Mouse (Mus musculus) stomach, embryonic 15.5 days (tissue): ENCODE data around the gene Rab11fip4. TPM values are rescaled to one million over a fixed set of nuclear protein-coding genes. Genes with fewer than 3 reads are reported as not detected.
"Not testable (repeated sequence)": the region's sequence is repeated elsewhere in the genome, so short reads cannot be mapped to it uniquely, and the experiment has no call there.

ENCODE experiments used
- ATAC-seq: fragments of 200-750 bp; cut with Nextera tagmentation; 2 replicates; pipeline ENCODE4 v1.8.0; 2017; ENCODE audit warnings: low read depth, moderate number of reproducible peaks, moderate TSS enrichment; ENCODE audit not compliant: insufficient read depth, low FRiP score
- H3K27ac ChIP-seq: fragments of 300-500 bp; sonication (generic); 2 replicates; pipeline ENCODE4 v1.5.1; 2015; ENCODE audit warnings: mild to moderate bottlenecking, inconsistent platforms
- H3K27me3 ChIP-seq: fragments of 300-500 bp; sonication (generic); replicated peaks from 2 replicates; pipeline ENCODE4 v1.6.1; 2015; ENCODE audit warnings: inconsistent platforms
- H3K36me3 ChIP-seq: fragments of 300-500 bp; sonication (generic); 2 replicates; pipeline ENCODE4 v1.6.1; 2015; ENCODE audit warnings: inconsistent platforms
- H3K4me1 ChIP-seq: fragments of 300-500 bp; sonication (generic); 2 replicates; pipeline ENCODE4 v1.6.1; 2015; ENCODE audit warnings: inconsistent platforms
- H3K4me2 ChIP-seq: fragments of 300-500 bp; sonication (generic); 2 replicates; pipeline ENCODE4 v1.6.1; 2015; ENCODE audit warnings: mild to moderate bottlenecking, inconsistent platforms
- H3K4me3 ChIP-seq: fragments of 300-500 bp; sonication (generic); replicated peaks from 2 replicates; pipeline ENCODE4 v1.5.1; 2015; ENCODE audit warnings: inconsistent platforms
- H3K9ac ChIP-seq: fragments of 300-500 bp; sonication (generic); 2 replicates; pipeline ENCODE4 v1.6.1; 2015; ENCODE audit warnings: inconsistent platforms
- H3K9me3 ChIP-seq: fragments of 300-500 bp; sonication (generic); 2 replicates; pipeline ENCODE4 v1.6.1; 2016; ENCODE audit warnings: inconsistent platforms
- WGBS: fragments of 180-500 bp; shearing (Covaris S2); methylation state at CpG from one replicate; pipeline ENCODE4 v1.1.7; 2015; 5-methylcytosine and 5-hydroxymethylcytosine counted together
- polyA plus RNA-seq: library from polyadenylated mRNA; unstranded; fragments of >200 nt; fragmentation: Nextera tagmentation; extraction: Ambion mirVana; gene quantifications from 2 replicates; pipeline ENCODE4 v1.2.1, GENCODE M21; 2015

Rab11fip4 gene
- polyA plus RNA-seq, 1 experiment from 2014 or later: 2.1 TPM

DNA sequence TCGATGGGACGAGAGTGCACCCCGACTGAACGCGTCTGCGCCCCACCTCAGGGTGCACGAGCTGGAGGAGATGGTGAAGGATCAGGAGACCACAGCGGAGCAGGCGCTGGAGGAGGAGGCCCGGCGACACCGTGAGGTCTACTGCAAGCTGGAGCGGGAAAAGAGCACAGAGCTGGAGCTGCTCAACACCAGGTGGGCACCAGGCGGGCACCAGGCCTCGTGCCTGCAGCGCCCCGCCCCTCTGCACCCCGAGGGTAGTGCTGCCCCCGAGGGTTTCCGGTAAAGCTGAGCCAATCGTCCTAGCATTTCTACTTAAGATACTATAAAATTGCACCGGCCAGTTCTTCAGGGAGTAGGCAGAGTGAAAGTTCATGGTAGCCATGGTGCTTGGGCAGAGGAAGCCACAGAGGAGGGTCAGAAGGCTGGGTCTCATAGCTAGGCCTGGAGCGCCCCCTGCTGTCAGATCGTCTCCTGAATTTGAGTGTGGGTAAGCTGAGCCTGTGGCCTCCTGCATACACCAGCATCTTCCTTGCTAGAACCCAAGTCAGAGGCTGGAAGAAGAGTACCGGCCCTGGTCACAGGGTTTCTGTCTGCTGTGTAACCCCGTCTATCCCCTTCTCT, 95.6 kb downstream of the Rab11fip4 start:
- 0 out of 2 replicates have a peak, but pooled peaks have one; percentile 36 for ATAC-seq
- Histone ChIP-seq H3K36me3 (peaks cover 7% of the 10 kb centered on the region; the same call in 1 of the 2 replicates), H3K9ac (no peak overlapping the region), H3K27ac (no peak overlapping the region), H3K4me1 (no peaks in the 10 kb centered on the region), H3K9me3 (no peaks in the 10 kb centered on the region), H3K4me2 (no peak overlapping the region), H3K27me3 (no peaks in the 10 kb centered on the region), H3K4me3 (no peak overlapping the region)
- 62% methylated on average over 26 of the region's 26 CpGs for WGBS

DNA sequence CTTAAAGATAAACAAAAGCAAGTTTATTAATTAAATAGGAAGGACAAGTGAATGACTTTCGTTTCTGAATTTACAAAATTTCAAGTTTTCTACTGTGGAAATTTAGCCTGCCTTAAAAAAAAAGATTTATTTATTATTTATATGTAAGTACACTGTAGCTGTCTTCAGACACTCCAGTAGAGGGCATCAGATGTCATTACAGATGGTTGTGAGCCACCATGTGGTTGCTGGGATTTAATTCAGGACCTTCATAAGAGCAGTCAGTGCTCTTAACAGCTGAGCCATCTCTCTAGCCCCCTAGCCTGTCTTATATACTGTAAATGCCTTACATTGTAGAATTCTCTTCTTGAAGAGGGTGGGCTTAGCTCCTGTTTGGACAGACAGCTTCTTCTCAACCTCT, 98.9 kb downstream of the Rab11fip4 start:
- H3K36me3 ChIP-seq: peaks cover 7% of the 10 kb centered on the region; the same call in 1 of the 2 replicates
- no peaks in the 10 kb centered on the region for H3K4me1 ChIP-seq
- H3K9me3 ChIP-seq: no peaks in the 10 kb centered on the region
- no peak overlapping the region for H3K27ac ChIP-seq
- no peak overlapping the region for H3K4me3 ChIP-seq
- no peak overlapping the region for H3K9ac ChIP-seq
- WGBS: 86% methylated on average over 1 of the region's 1 CpGs
- H3K27me3 ChIP-seq: no peaks in the 10 kb centered on the region
- no peak overlapping the region for H3K4me2 ChIP-seq
- ATAC-seq: no peak

DNA sequence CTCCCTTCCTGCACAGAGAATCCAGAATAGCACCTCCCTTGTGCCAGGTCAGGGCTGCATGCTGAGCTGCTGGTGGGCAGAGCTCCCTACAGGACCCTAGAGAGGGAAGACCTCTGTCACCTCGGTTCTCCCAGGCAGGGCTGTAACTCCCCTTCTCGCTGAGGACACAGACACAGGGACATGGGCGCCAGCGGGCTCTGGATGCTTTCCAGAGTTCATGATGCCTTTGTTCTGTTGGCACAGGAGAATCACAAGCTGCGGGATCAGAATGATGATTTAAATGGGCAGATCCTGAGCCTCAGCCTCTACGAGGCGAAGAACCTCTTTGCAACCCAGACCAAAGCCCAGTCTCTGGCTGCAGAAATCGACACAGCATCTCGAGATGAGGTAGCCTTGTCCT, 100.5 kb downstream of the Rab11fip4 start:
- Histone ChIP-seq H3K36me3 (peaks cover 7% of the 10 kb centered on the region; the same call in 1 of the 2 replicates), H3K27ac (no peak overlapping the region), H3K4me1 (no peaks in the 10 kb centered on the region), H3K9ac (no peak overlapping the region), H3K4me3 (no peak overlapping the region), H3K4me2 (no peak overlapping the region), H3K27me3 (no peaks in the 10 kb centered on the region), H3K9me3 (no peaks in the 10 kb centered on the region)
- ATAC-seq: no peak
- WGBS: 89% methylated on average over 9 of the region's 9 CpGs

DNA sequence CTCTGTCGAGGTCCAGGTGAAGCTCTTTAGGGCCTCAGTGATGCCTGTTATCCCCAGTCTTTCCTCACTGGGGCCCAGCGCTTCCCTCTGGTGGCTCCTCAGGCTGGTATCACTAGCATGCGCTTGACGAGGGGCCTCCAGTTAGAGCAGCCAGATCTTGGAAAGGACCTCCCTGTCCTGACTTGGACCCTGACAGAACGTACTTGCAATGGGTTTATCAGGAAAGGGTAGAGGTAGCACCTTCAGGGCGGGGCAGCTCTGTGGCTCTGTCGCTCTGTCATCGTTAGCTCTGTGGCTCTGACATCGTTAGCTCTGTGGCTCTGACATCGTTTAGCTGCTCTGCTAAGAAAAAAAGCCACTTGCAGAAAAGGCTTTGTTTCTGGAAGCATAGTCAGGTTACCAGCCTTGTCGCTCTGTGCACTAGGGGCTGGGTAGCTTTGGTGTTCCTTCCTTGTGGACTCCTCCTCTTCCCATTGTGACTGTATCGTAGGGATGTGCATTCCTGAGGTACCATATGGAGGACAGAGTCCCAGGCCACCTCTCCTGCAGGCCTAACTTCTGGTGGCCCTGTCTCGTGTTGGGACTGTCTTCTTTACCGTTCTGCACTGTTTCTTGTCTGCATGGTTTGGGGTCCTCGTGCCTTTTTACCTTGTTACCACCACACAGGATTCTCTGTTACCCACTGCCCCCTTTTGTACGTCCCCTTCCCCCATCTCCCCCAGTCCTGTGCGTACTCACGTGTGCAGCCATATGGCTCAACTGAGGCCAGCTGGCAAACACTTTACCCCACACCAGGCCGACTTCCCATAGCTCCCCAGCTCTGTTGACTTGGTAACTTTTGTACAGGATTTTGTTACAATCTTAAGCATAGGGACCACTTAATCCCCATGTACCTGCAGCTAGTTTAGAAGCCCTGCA, 105.6 kb downstream of the Rab11fip4 start:
- WGBS: 62% methylated on average over 19 of the region's 19 CpGs
- no peak overlapping the region for H3K27ac ChIP-seq
- H3K36me3 ChIP-seq: 0 out of 2 replicates have a peak, but pooled peaks cover 6% of the 10 kb centered on the region
- no peak overlapping the region for H3K4me2 ChIP-seq
- H3K9ac ChIP-seq: no peak overlapping the region
- H3K4me3 ChIP-seq: no peak overlapping the region
- no peaks in the 10 kb centered on the region for H3K4me1 ChIP-seq
- no peak for ATAC-seq
- no peaks in the 10 kb centered on the region for H3K27me3 ChIP-seq
- no peaks in the 10 kb centered on the region for H3K9me3 ChIP-seq

- Histone ChIP-seq H3K9me3 (no peaks in the 10 kb centered on the region), H3K27ac (no peak overlapping the region), H3K4me2 (no peak overlapping the region), H3K36me3 (0 out of 2 replicates have a peak, but pooled peaks cover 6% of the 10 kb centered on the region), H3K27me3 (no peaks in the 10 kb centered on the region), H3K4me3 (no peak overlapping the region), H3K4me1 (peaks cover 9% of the 10 kb centered on the region), H3K9ac (no peak overlapping the region)
- 59% methylated on average over 5 of the region's 5 CpGs for WGBS
- no peak for ATAC-seq
Measured at GRCm38 (mm10) chr11:79698071-79698470, 107.1 kb downstream of the Rab11fip4 start.

- not testable (repeated sequence) for H3K27ac ChIP-seq, H3K4me1 ChIP-seq, ATAC-seq, H3K4me2 ChIP-seq, H3K27me3 ChIP-seq, H3K9ac ChIP-seq, H3K36me3 ChIP-seq, H3K4me3 ChIP-seq, H3K9me3 ChIP-seq
- WGBS: 86% methylated on average over 4 of the region's 4 CpGs
Measured at GRCm38 (mm10) chr11:79698542-79698941, 107.5 kb downstream of the Rab11fip4 start.

DNA sequence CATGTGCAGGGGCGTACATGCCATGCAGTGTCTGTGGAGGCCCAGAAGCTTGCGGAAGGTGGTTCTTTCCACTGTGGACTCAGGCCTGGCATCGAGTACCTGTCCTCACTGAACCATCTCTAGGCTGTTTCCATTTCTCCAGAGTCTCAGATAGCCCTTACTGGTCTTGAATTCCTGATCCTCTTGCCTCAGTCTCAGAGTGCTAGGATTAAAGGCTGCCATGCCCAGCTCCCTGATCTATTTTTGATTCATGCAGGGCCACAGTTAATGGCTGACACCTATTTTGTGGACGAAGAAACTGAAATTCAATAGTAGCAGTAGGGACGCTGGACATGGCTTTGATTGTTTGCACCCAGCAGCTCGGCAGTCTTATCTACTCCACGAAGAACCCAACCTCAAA, 110.5 kb downstream of the Rab11fip4 start:
- Histone ChIP-seq H3K4me1 (peaks cover 20% of the 10 kb centered on the region), H3K9ac (no peak overlapping the region), H3K4me2 (no peak overlapping the region), H3K4me3 (no peak overlapping the region), H3K27me3 (no peaks in the 10 kb centered on the region), H3K36me3 (0 out of 2 replicates have a peak, but pooled peaks cover 6% of the 10 kb centered on the region), H3K9me3 (no peaks in the 10 kb centered on the region), H3K27ac (no peak overlapping the region)
- 78% methylated on average over 7 of the region's 7 CpGs for WGBS
- no peak for ATAC-seq

DNA sequence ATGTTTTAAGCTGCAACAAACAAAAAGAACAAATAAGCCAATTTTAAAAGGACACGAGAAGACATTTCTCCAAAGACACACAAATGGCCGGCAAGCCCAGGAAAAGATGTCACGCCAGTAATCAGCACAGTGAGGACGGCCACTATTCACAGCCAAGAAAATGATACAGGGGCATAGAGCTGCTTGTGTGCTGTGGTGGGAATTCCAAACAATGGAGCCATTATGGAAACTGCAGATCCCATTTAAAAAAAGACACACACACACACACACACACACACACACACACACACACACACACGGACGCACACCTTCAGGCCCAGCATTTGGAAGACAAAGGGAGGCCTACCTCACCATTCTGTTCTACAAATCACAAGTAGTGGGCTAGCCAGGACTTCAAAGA, 111.1 kb downstream of the Rab11fip4 start:
- Histone ChIP-seq H3K4me3 (no peak overlapping the region), H3K27ac (no peak overlapping the region), H3K36me3 (0 out of 2 replicates have a peak, but pooled peaks cover 6% of the 10 kb centered on the region), H3K27me3 (no peaks in the 10 kb centered on the region), H3K4me2 (no peak overlapping the region), H3K4me1 (peaks cover 20% of the 10 kb centered on the region), H3K9ac (no peak overlapping the region), H3K9me3 (no peaks in the 10 kb centered on the region)
- no peak for ATAC-seq
- WGBS: 82% methylated on average over 6 of the region's 6 CpGs

DNA sequence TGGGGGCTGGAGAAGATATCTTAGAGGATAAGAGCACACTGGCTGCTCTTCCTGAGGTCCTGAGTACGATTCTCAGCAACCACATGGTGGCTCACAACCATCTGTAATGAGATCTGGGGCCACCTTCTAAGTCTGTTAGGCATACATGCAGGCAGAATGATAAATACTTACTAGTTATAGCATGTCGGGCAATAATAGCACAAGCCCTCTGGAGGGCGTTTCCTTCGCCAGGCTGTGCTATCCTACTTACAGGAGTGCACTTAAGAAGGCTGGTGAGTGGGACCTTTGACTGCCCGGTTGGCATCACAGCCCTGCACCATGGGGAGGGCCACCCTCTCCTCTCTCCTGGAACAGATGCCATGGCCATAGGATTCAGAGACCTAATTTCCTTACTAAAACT, 112.4 kb downstream of the Rab11fip4 start:
- Histone ChIP-seq H3K9ac (peak overlapping the region; percentile 89; the same call in 1 of the 2 replicates), H3K27me3 (no peaks in the 10 kb centered on the region), H3K4me1 (peaks cover 20% of the 10 kb centered on the region), H3K27ac (peak overlapping the region; percentile 97), H3K4me2 (peak overlapping the region; percentile 69), H3K36me3 (0 out of 2 replicates have a peak, but pooled peaks cover 6% of the 10 kb centered on the region), H3K4me3 (peak overlapping the region; percentile 75), H3K9me3 (no peaks in the 10 kb centered on the region)
- no peak for ATAC-seq
- whole genome bisulfite sequencing: 2% methylated on average over 5 of the region's 5 CpGs

- H3K9ac ChIP-seq: peak overlapping the region; percentile 89
- H3K9me3 ChIP-seq: no peaks in the 10 kb centered on the region
- peak overlapping the region; percentile 75 for H3K4me3 ChIP-seq
- ATAC-seq: peak; percentile 14; the same call in 1 of the 2 replicates
- peak overlapping the region; percentile 69 for H3K4me2 ChIP-seq
- H3K27ac ChIP-seq: peak overlapping the region; percentile 97
- WGBS: under 1% methylated on average over 27 of the region's 27 CpGs
- no peaks in the 10 kb centered on the region for H3K27me3 ChIP-seq
- H3K4me1 ChIP-seq: peaks cover 20% of the 10 kb centered on the region
- H3K36me3 ChIP-seq: 0 out of 2 replicates have a peak, but pooled peaks cover 6% of the 10 kb centered on the region
Measured at GRCm38 (mm10) chr11:79703885-79704291, 112.9 kb downstream of the Rab11fip4 start.

GRCm38 (mm10) chr11:79704318-79705150, 113.5 kb downstream of the Rab11fip4 start:
- H3K27ac ChIP-seq: peak overlapping the region; percentile 97
- H3K36me3 ChIP-seq: 0 out of 2 replicates have a peak, but pooled peaks cover 6% of the 10 kb centered on the region
- peak; percentile 94 for ATAC-seq
- peak overlapping the region; percentile 89 for H3K9ac ChIP-seq
- H3K27me3 ChIP-seq: 0 out of 2 replicates have a peak, but pooled peaks cover under 1% of the 10 kb centered on the region
- peak overlapping the region; percentile 69 for H3K4me2 ChIP-seq
- WGBS: under 1% methylated on average over 61 of the region's 61 CpGs
- H3K4me1 ChIP-seq: peaks cover 20% of the 10 kb centered on the region
- H3K9me3 ChIP-seq: no peaks in the 10 kb centered on the region
- peak overlapping the region; percentile 75 for H3K4me3 ChIP-seq
